Mouse (Mus musculus) thymus, postnatal 4 days (tissue): ENCODE measurements around the gene Aspscr1.

Source experiments
- DNase-seq: peaks from one replicate; pipeline ENCODE4 v3.0.0; 2021

Gene Aspscr1

GRCm38 (mm10) chr11:120684660-120685059 lies 11.9 kb downstream of the Aspscr1 start:
- no peak for DNase-seq

DNA sequence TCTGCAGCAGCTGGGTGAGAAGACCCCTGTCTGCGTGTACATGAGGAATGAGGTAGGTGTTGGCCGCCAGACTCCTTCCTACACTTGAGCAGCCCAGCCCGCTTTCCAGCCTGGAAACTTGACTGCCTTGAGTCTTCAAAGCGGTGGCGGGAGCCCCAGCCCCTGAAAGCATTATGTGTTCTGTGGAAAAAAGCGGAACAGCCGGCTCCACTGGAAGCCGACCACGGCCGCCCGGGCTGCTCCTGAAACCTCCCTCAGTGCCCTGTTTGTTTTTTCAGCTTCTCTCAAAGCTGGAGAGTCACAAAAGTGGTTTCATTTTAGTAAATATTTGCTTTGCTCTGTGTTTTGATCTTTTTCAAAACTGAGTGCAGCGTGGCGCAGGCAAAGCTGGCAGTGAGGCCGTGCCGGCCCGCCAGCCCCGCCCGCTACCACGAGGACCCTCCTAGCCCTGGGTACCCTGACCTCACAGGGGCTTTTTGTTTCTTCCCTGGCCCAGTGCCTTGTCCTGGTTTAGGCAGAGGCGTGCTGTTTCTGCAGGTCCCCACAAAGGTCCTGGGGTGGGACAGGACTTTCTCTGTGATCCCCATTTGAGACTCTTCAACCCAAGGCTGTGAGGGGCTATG lies 14.0 kb downstream of the Aspscr1 start:
- DNase-seq, result no peak

- DNase-seq, result no peak
These were observed 16.6 kb downstream of the Aspscr1 start for GRCm38 (mm10) chr11:120689365-120689764.

DNA sequence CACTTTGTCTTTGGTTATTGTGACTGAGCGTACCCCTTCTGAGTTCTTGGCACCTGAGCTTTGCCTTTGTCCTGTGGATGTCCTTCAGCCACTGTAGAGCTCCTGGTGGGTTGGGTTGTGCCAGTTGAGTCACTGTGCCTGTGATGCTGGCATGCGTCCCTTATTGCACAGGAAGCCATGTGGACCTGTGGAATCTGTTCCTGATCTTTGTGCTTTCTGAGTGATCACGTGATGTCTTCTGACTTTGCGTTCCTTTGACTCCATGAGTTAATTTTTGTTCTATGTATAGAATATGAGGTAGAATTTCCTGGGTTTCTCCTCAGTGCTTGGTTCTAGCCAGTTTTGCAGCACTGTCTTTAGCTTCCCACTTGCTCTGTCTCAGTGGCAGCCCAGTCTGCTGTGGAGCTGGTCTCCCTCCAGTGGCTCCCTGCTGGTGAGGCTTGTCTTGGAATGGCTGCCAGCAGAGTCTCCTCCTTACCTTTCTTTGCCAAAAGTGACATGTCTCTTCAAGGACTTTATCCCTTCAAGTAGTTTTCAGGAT lies 19.8 kb downstream of the Aspscr1 start:
- DNase-seq, result no peak

- DNase-seq, result no peak
These were observed 20.7 kb downstream of the Aspscr1 start for GRCm38 (mm10) chr11:120693461-120693860.

DNA sequence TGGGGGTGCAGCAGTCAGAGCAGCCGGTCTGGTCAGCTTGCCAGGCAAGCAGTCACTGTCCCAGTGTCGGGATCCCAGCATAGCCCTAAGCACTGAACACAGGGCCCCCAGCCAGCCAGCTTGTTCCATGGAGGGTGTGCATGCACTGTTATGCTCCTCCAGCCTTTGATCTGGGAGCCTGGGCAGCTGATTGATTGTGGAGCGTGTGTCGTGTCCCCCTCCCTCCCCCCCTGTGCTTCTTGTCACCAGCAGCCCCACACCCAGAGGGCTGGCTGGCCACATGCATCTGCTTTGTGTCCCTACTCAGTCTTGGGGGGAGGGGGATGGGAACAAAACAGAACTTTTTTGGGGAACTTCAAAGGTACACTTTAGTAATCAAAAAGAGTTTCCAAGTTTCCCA lies 22.4 kb downstream of the Aspscr1 start:
- no peak for DNase-seq

- DNase-seq, result no peak
These were observed 22.9 kb downstream of the Aspscr1 start for GRCm38 (mm10) chr11:120695641-120696040.

GRCm38 (mm10) chr11:120696568-120696967 lies 23.8 kb downstream of the Aspscr1 start:
- no peak for DNase-seq

- no peak for DNase-seq
These were observed 25.0 kb downstream of the Aspscr1 start for GRCm38 (mm10) chr11:120697741-120698140.

GRCm38 (mm10) chr11:120703696-120704454 lies 31.1 kb downstream of the Aspscr1 start:
- no peak for DNase-seq

GRCm38 (mm10) chr11:120704486-120705325 lies 31.9 kb downstream of the Aspscr1 start:
- no peak for DNase-seq

- DNase-seq, result no peak
These were observed 33.3 kb downstream of the Aspscr1 start for GRCm38 (mm10) chr11:120706120-120706519.

GRCm38 (mm10) chr11:120707225-120707624 lies 34.5 kb downstream of the Aspscr1 start:
- no peak for DNase-seq

DNA sequence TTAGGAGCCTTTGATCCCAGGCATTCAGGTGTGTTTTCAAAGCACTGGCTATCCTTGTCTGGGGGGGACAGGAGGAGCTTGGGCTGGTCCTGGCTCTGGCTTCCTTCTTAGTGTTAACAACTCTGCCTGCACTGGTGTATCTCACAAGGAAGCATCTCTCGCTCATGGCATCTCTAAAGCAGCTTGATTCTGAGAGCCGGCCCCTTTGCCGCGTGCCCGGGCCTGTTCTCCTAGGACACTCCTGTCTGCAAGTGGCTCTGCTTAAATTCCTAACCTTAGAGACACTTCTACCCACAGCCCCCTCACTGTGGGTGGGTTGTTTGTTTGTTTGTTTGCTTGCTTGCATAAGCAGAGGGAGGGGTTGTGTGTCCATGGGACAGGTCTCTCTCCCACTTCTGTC lies 35.2 kb downstream of the Aspscr1 start:
- no peak for DNase-seq

- no peak for DNase-seq
These were observed 36.8 kb downstream of the Aspscr1 start for GRCm38 (mm10) chr11:120709551-120709950.

DNA sequence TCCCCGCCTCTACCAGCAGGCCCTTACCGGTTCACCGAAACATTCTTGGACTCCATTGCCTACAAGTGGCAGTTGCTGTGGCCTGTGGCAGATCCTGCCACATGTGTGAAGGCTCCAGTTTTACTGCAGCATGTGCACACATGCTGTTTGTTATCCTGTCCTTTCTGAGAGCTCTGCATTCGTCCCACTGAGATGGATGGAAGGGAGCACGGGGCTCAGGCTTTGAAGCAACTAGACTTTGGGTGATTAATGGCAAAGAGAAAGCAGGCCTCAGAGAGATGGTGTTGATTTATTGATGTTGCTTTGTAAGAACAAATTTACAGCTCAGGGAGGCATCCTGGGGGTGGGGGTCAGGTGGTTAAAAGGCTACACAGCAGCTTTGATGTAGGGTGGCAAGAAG lies 37.9 kb downstream of the Aspscr1 start:
- DNase-seq, result no peak

- no peak for DNase-seq
These were observed 39.3 kb downstream of the Aspscr1 start for GRCm38 (mm10) chr11:120711980-120712604.

- peak; percentile 87 for DNase-seq
These were observed 40.2 kb downstream of the Aspscr1 start for GRCm38 (mm10) chr11:120712771-120713568.

- peak; percentile 93 for DNase-seq
These were observed 41.1 kb downstream of the Aspscr1 start, which contains the start of the genes Cenpx and Lrrc45 for GRCm38 (mm10) chr11:120713580-120714518. Gene Cenpx (minus strand): TSS chr11:120713738. Gene Lrrc45 (plus strand): TSS chr11:120713925.

DNA sequence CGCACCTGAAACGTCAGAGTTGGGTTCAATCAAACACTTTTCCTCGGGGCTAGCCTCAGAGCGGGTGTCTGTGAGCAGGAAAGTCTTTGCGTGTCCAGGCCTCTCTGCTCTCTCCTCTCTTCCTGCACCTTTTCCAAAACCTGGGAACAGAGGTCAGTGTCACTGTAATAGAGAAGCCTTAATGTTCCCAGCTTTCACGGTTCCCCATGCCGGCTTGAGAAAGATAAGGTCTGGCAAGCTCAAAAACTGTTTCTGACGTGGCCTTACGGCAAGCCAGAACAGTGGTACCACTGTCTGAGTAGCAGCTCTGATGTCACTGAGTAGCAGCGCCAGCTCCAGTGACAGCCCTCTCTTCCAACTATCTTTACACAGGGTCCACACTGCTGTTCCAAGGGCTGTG lies 41.8 kb downstream of the Aspscr1 start:
- no peak for DNase-seq

DNA sequence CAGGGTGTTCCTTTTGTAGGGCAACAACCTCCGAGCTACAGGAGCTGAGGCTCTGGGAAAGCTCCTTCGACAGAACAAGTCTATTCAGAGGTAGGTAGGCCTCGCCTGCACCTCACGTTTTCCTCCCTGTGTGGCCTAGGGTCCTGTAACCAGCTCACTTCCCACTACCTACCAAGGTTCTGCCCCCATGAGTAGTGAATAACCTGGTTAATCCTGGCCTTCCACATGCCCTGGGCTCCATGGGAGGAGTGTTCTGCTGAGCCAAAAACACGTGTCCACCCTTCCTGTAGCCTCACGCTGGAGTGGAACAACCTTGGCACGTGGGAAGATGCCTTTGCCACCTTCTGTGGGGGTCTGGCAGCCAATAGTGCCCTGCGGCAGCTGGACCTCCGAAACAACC lies 42.4 kb downstream of the Aspscr1 start:
- DNase-seq, result no peak
